Mouse (Mus musculus): ENCODE results near the gene Il11.
"Not testable (repeated sequence)": the region's sequence is repeated elsewhere in the genome, so short reads cannot be mapped to it uniquely, and the experiment has no call there.

Il11 gene

DNA sequence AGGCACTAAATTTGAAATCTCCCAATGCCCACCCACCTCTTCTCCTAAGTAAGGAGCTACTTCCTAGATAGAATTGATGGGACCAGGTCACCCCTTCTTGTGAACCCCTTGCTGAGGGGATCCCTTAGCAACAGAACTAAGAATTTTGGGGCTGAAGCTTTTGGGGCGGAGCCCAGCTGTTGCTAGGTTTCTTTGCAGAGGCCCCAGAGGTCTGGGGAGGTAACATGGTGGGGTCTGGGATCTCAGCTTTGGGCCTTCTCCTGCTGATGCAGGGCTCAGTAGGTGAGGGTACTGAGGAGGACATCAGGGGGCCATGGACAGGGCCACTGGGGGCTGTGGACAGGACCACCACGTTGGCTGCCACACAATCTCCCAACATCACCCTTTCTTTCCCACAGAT, at the start of gene Il11, which contains the start of gene Tmem190:
Il11 (minus strand) TSS at position 101 of the 400 bp plus-strand sequence.
Tmem190 (plus strand) TSS at position 179 of the 400 bp plus-strand sequence.
- DNase-seq (ENCODE audit: low spot score) = no peak

DNA sequence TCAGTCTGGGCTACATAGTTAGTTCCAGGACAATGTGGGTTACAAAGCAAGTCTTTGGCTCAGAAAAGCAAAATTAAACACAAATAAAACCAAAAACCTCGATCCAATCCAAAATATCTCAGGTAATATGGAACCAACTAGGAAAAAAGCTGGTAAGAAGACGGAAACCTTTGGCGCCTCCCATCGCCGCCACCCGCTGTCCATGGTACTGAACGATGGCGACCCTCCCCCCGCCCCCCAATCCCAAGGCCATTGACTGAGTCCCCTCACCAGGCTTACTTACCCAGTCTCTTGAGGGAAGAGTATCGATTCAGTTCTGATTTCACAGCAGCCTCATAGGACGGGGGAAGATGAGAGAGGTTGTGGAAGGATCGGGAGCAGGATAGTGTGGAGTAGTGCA, 47.8 kb upstream of the Il11 start:
- no peak for DNase-seq (ENCODE audit: low spot score)

DNA sequence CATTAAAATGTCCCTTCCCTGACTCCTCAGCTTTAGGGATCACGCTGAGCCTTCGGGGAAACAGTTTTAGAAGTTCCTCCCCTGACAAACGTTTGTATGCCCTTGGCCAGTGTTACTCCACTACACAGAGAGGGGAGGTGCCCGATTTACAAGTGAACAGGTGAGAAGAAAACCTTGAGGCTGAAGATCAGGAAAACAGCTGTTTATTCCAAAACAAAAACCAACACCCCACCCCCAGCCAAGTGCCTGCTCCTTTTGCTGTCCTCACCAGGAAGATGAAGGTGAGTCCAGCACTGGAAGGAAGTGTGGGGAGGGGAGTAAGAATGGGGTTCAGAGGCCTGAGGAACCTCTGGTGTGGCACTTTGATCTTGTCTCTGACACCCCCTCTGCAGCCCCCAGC, 42.7 kb upstream of the Il11 start:
- no peak for DNase-seq (ENCODE audit: low spot score)

DNA sequence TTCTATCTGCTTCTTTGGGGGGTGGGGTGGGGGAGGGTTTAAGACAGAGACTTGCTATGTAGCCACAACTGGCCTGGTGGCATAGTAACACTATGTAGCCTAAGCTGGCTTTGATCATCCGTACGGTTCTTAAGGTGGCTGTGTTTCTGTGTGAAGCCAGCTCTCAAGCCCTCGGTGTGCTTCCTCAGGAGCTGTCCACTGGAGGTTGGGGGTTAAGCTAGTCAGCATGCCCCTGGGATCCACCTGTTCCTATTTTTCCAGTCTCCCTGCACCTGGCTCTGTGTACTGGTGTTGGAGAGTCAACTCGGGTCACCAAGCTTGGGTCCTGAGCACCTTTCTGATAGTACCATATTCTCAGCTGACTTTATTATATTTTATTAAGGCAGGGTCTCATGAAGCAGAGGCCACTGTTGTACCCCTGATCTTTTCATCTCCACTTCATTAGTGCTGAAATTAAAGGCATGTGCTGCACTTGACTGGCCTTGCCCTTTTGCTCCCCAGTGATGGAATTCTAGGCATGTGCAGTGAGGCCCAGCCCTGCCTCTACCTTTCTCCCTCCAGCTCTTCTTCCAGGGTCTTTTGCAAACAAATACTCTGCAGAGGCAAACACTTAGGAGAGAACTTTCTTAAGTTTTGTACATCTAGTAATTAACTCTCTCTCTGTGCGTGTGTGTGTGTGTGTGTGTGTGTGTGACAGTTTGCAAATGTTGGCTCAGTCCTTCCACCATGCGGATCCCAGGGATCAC, 39.7 kb upstream of the Il11 start:
- DNase-seq (ENCODE audit: low spot score) = no peak

DNA sequence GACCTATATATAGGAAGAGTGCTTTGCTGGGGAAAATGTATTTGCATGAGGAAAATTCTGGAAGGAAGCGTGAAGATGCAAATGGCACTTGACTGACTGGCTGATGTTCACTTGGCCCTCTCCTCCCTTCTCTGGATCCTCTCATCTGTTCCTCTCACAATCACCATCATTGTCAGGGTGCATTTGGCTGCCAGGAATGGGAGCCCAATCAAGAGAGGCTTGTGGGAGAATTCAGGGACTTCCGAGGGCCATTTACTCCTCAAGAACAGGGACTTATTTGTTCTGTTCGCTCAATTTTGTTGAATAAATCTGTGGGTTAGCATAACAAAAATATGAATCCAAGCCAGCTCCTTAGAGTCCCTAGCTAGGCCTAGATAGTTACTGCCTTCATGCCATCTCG, 39.0 kb upstream of the Il11 start:
- no peak for DNase-seq (ENCODE audit: low spot score)

DNA sequence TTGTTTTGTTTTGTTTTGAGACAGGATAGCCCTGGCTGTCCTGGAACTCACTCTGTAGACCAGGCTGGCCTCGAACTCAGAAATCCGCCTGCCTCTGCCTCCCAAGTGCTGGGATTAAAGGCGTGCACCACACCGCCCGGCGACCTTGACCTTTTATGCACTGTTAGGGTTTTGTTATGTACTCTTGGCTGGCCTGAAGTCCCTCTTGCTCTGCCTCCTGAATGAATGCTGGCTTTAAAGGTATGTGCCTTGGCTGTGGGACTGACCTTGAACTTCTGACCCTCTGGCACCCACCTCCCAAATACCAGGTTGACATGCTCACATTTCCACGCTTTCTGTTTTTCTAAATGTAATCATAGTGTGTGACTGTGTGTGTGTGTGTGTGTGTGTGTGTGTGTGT, 38.3 kb upstream of the Il11 start:
- not testable (repeated sequence) for DNase-seq (ENCODE audit: low spot score)

DNA sequence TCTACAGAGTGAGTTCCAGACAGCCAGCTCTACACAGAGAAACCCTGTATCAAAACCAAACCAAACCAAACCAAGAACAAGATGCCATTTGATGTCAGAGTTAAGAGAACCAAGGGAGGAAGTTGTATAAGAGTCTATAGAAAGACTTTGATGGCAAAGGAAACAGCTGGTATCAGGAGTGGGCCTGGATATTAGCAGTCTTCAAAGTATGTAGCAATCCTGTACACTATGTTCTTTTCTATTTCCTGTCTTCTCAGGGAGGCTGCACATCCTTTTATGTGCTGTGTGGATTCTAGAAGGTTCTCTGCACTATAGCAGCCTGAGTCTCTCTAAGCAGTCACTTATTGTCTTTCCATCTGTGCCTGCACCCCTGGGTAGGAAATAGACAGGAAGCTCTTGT, 33.9 kb upstream of the Il11 start:
- DNase-seq (ENCODE audit: low spot score) = no peak

DNA sequence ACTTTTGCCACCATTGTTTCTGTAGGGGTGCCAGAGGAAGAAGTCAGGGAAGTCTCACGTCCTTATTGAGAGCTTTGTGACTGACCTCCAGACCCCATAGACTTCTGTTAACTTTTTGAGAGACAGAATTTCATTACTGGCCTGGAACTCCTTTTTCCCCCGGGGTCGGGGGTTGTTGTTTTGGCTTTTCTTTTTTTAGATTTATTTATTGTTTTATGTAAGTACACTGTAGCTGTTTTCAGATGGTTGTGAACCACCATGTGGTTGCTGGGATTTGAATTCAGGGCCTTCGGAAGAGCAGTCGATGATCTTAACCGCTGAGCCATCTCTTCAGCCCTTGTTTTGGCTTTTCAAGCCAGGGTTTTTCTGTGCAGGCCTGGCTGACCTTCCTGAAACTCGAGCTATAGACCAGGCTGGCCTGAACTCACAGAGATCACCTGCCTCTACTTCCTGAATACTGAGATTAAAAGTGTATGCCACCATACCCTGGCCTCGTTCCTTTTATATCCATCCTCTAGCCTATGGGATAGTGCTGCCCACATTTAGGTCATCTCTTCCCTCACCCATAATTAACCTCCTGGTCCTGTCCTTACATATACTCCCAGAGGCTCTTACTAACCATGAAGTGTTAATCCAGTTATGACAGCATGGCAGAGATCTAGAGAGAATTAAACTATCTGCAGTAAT, 30.6 kb upstream of the Il11 start:
- no peak for DNase-seq (ENCODE audit: low spot score)

DNA sequence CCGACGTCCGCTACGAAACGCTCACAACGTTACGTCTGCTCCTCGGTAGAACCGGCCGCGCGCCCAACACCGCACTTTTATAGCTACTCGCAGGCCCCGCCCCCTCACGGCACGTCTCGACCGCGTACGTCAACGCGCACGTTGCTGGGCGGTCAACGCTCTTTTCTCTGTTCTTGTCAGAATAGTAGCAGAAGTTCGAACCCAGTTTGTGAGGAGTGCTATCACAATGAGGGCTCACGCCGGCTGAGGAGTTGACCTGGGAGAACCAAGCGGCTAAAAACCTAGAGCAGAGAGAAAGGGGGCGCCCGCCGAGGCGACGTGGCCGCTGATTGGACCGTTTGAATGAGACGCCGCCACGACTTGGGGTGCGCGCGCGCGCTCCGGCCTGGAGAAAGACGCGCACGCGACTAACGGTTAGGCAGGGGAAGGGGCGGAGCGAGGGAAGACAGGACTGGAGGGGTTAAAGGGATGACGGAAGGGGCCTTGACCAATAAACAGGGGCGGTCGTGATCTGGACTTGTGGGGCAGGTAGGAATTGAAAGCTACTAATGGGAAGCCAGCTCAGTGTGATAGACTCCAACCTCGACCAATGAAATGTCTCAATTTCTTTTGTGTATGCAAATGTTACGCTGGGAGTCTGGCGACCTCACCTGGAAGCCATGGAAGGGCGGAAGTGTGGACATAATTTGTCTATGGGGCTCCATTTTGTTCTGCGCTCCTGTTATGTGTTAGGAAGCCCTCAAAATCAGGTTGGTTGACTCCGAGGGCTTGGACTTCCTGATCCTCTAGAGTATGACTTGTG, 29.8 kb upstream of the Il11 start, which contains the start of gene Ube2s:
Ube2s (minus strand) TSS at position 288 of the 802 bp plus-strand sequence.
- DNase-seq (ENCODE audit: low spot score) = peak; percentile 98

DNA sequence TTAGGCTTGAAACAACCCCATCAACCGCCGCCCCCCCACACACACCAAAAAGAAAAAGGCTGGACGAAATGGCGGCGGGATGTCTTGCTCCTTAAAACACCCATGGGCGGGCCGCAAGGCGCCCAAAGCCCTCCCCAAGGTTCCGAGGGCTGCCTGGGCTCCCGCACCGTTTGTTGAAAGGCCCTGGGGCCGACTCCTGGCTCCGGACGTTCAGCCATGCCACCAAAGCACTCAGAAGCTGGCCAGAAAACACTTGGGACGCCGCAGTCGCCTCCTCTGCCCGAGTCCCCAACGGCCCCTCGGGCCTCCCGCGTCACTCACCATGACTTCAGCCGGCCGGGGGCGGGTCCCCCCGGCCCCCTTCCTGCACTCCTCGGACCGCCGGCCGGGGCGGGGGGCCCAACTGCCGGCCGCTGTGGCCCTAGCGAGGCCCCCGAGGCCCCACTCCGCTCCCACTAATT, 29.2 kb upstream of the Il11 start:
- no peak for DNase-seq (ENCODE audit: low spot score)

DNA sequence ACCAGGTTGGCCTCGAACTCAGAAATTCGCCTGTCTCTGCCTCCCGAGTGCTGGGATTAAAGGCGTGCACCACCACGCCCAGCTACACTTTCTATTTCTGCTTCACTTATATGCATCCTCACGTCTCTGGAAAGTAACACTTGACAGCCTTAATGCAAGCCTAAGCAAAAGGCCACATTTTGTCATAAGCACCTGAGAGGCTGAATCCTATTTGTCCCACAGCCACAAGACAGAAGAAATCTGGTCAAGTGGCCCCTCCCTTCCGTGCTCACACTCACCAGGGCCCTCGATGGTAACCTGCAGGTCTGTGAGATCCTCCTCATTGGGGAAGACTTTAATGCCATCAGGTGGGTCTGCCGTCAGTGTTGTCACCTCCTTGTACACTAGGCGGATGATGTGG, 28.5 kb upstream of the Il11 start:
- DNase-seq (ENCODE audit: low spot score) = not testable (repeated sequence)

DNA sequence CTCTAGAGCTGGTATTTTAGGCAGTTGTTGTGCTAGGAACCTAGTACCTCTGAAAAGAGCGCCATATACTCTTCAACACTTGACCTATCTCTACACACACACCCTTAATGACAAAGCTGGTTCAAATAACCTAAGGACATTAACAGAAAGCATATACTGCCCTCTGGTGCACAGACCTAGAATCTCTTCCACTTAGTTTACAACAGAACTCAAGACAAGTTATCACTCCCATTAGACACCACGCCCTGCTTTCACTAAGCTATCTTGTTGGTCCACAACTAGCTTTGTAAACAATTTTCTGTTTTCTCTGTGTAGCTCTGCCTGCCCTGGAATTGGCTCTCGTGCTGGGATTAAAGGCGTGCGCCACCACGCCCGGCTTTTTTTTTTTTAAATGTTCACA, 24.1 kb upstream of the Il11 start:
- DNase-seq (ENCODE audit: low spot score) = no peak

DNA sequence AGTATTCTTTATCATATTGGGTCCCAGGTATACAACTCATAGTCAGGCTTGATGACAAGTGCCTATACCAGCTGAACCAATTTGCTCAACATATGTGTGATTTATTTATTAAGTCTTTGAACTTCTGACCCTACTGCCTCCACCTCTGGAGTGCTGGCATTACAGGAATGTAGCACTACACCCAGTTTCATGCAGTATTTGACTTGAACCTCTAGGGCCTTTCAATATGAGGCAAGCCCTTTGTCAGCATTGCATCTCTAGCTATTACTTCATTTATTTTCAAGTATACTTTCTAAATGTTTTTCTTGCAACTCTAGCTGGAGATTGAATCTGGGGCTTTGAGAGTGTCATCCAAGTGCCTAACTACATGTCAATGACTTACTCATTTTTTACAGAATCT, 19.6 kb upstream of the Il11 start:
- no peak for DNase-seq (ENCODE audit: low spot score)

DNA sequence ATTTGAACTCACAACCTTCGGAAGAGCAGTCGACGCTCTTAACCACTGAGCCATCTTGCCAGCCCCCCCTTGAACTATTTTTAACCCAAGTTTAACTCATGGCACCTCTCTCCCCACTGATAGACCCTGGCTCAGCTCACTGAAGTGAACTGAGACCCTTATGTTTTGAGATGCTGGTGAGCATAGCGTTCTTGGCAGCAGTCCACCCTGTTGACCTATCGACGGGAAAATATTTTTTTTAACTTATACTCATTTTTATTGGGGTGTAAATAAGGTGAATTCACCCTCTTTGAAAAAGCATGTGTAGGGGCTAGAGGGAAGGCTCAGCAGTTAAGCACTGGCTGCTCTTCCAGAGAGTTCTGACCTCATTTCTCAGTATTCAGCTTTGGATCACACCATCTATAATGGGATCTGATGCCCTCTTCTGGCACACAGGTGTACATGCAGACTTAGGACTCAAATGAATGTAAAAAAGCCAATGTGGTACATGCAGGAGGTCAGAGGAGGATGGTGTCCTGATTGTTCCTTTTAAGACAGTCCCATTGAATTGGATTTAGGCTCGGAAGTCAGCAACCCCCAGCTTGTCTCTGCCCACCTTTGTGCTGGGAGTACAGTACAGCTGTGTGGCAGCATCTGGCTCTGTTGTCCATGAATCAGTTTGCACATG, 13.2 kb upstream of the Il11 start:
- DNase-seq (ENCODE audit: low spot score) = no peak

DNA sequence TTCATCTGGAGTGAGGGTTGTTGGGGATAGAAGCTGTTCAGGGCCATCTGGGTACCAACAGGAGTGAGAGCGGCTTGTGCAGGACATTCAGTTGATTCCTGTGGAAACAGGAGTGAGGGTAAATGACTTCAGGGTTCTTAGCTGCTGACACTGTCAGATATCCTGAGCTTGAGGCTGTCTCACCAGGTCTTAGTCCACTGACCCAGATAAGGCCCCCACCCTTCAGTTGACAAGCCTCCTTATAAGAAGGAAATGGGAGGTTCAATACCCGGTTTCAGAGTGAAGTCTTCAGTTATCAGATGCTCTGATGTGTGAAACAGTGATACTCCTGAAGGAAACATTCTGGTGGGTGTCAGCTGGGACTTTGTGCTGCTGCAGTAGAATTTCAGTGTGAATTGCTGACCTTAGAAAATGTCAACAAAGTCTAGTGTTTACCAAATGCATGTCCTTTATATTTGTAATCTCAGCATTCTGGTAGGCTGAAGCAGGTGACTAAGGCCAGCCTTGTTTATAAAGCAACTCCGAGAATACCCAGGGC, 12.0 kb upstream of the Il11 start:
- DNase-seq (ENCODE audit: low spot score) = no peak

DNA sequence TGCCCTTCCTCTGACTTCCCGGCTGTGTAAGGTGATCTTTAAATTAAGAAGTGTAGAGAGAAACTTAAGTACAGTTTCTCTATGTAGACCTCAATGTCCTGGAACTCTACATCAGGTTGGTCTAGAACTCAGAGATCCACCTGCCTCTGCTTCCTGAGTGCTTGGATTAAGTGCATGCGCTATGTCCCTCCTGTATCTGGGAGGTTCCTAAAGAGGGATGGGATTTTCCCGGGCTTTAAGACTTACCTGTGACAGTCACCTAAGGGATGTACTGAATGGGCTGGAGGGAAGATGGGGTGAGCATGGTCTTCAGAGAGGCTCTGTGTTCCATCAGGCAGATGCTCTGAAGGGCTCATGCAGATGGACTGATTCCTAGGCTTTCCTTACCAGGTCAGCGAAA, 11.0 kb upstream of the Il11 start:
- DNase-seq (ENCODE audit: low spot score) = no peak

DNA sequence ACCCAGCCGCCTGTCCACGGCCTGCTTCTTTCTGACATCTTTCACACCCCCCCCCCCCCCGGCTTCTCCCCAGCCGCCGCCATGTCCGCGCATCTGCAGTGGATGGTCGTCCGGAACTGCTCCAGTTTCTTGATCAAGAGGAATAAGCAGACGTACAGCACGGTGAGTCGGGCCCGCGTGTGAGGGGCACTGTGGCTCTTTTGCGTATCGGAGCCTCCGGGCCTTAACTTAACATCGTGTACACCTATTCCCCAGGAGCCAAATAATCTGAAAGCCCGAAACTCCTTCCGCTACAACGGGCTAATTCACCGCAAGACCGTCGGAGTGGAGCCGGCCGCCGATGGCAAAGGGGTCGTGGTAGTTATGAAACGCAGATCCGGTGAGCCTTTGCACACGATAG, 10.6 kb upstream of the Il11 start:
- DNase-seq (ENCODE audit: low spot score) = not testable (repeated sequence)

DNA sequence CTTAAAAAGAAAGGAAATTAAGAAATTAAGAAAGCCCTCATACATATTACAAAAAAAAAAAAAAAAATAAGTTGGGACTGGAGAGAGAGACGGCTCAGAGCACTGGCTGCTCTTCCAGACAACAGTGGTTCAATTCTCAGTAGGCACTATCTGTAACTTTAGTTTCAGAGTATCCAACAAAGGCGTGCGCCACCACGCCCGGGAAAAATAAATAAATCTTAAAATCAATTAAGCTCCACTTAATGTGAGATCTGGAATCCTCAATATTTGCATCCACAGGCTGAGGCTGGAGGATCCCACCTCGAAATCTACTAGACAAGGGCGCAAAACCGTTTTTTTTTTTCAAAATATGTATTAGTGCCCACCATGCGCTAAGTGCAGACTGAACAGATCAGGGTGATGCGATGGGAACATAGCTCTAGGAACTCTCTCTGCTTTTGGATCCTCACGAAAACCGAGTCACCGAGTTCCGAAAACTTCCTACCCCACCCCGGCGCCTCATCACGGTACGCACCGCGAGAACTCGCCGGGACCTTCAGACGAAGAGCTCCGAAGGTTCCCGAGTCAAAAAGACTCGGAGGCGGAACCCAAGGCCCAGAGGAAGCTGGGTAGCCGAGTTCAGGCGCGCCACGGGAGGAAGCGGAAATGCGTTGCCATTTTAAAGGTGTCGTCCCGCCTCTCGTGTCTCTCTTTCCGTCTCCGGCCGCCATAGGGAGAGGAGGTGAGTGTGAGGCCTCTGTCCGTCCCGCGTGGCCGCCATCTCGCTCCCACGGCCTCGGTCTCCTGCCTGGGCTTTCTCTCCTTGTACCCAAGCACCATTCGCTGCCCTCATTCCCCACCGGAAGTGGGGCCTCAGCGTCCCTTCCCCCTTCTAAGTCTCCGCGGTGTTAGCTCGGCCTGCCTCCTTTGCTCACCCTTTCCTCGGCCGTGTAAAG, 9.9 kb upstream of the Il11 start, which contains the start of gene Rpl28:
Rpl28 (plus strand) TSS at position 597 of the 935 bp plus-strand sequence.
- peak; percentile 84 for DNase-seq (ENCODE audit: low spot score)

DNA sequence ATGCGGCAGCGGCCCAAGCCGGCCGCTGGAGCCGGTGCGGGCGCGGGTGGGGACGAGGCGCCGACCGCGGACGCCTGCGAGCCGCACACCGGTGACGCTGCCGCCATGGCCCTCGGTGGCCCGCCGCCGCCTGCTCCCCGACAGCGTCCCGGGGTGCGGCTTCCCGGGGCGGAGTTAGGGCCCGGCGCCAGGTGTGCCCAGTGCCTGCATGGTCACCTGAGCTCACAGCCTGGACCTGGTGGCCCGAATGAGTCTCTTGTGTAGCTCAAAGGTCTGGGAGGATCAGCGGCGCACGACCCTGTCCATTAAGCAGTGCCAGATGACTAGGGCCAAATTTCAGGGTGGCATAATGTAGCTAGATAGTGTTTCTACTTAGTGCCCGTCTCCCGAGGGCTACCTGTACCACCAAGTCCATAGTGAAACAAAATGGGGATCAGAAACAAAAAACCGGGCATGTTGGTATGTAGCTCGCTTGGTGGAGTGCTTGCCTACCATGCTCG, 6.8 kb upstream of the Il11 start, which contains the start of gene Tmem238:
Tmem238 (minus strand) TSS at position 221 of the 500 bp plus-strand sequence.
- DNase-seq (ENCODE audit: low spot score) = no peak
